Mouse (Mus musculus): ENCODE measurements around the gene Ddx31.
A peak's percentile ranks its signal among the peaks of the same experiment; 100 is the strongest.

Gene Ddx31

DNA sequence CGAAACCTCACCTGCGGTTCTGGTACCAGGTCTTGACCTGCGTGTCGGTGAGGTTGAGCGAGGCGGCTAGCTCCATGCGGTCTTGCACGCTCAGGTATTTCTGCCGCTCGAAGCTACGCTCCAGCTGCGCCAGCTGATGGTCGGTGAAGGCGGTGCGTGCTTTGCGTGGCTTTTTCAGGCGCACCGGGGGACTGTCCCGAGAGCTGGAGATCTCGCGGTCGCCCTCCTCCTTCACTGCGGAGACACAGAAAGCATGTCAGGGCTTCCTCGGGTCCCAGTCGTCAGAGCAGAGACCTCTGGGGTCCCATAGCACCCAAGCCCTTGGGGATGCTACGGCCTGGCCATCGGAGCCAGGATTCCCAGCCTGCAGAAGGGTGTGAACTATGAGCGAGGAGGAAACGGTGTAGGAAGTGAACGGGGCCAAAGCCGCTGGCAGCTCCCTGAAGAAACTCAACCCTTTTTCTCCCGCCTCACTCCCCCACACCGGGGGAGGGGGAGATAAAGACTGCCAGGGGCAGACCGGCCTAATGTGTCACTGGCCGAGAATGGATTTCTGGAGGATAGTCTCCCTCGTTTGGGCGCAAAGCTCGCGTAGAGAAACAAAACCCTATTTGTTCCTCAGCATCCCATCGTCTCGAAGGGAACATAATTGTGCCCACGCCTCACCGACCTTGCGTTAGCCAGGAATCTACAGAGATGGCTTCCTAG lies 71.3 kb downstream of the Ddx31 start:
- ATAC-seq (ENCODE audit: low TSS enrichment), result no peak

DNA sequence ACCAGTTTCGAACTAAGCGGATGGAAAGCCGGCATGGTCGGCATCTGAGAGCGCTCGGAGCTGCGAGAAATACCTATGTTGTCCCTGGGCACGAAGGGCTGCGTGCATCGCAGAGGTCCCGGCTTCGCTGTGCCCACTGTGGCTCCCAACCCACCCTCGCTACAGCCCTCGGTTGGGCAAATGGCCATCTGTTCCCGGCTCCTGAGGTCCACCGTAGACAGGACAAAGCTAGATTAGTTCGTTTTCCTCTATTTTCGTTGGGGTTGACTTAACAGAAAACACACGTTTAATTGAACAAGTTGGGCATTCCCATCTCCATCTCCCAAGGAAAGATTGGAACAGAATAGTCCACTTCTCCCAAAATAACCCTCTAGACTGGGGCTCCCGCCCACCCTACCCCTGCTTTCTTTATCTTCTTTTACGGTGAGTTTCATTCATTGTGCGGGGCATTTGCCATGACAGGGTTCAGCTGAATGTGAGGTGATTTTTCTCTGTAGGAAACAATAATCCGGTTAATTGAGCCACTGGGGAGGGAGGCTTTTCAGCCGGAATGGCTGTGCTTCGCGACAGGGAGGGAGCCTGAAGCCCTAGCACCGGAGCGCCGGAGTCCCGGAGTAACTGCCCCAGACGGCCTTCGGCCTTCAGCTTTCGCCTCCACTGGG lies 72.0 kb downstream of the Ddx31 start:
- no peak for ATAC-seq (ENCODE audit: low TSS enrichment)

- ATAC-seq (ENCODE audit: low TSS enrichment), result no peak
Observed at GRCm38 (mm10) chr2:28912961-28913360, 72.8 kb downstream of the Ddx31 start.

- ATAC-seq (ENCODE audit: low TSS enrichment), result no peak
Observed at GRCm38 (mm10) chr2:28914121-28914520, 73.9 kb downstream of the Ddx31 start.

- no peak for ATAC-seq (ENCODE audit: low TSS enrichment)
Observed at GRCm38 (mm10) chr2:28915104-28915738, 75.0 kb downstream of the Ddx31 start.

GRCm38 (mm10) chr2:28915768-28916512 lies 75.7 kb downstream of the Ddx31 start:
- ATAC-seq (ENCODE audit: low TSS enrichment), result no peak

DNA sequence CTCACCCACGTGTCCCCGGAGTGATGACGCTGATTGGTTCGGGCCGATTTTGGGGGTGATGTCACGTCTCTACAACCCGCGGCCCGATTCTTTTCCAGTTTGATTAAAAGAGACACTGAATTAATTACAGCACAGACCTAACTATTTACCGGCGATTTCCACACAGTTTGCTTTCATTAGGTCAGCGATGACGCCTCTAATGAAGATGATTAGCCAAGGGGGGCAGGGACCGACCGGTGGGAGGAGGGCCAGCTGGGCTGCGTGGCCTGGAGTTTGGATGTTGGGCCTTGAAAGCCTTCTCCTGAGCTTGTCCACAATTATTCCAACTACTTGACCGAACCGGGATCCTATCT lies 76.3 kb downstream of the Ddx31 start, which contains the start of gene Barhl1:
Gene Barhl1 (minus strand): TSS at position 156 of the 353 bp plus-strand sequence.
- no peak for ATAC-seq (ENCODE audit: low TSS enrichment)

DNA sequence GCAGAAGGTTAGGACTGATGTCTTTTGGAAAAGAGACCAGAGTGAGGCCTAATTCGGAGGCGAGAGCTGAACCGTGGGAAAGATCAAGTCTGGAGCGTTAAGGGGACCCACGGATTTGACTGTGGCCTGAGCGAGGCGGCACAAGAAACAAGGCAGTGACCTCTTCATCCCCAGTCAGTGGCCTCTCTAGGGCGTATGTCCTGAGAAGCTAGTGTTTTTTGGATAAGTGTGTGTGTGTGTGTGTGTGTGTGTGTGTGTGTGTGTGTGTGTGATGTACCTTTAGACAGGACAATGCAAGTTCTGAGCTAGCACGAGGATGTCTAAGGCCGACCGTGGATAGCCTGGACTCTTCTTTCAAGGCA lies 76.9 kb downstream of the Ddx31 start:
- ATAC-seq (ENCODE audit: low TSS enrichment), result no peak

- no peak for ATAC-seq (ENCODE audit: low TSS enrichment)
Observed at GRCm38 (mm10) chr2:28917518-28918361, 77.5 kb downstream of the Ddx31 start.

GRCm38 (mm10) chr2:28919001-28919400 lies 78.8 kb downstream of the Ddx31 start:
- no peak for ATAC-seq (ENCODE audit: low TSS enrichment)

DNA sequence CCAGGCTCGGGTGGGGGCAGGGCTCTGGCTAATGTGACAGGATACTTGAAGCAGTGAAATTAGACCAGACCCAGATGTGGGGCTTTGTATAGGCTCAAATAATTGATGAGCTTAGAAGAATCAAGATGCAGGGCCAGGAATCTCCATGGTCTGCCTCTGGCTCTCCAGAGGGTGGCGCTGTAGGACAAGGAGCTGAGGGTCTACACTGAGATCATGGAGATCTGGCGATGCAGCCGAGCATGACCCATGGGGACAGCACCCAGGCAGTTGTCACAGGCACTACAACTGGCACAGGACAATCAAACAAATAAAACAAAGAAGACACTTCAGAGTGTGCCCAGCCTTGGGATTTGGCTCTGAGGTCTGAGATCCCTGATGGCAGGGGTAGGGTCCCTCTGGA lies 83.7 kb downstream of the Ddx31 start:
- peak; percentile 72; the same call in 1 of the 2 replicates for ATAC-seq (ENCODE audit: low TSS enrichment)

GRCm38 (mm10) chr2:28930571-28930970 lies 90.4 kb downstream of the Ddx31 start:
- ATAC-seq (ENCODE audit: low TSS enrichment), result no peak

DNA sequence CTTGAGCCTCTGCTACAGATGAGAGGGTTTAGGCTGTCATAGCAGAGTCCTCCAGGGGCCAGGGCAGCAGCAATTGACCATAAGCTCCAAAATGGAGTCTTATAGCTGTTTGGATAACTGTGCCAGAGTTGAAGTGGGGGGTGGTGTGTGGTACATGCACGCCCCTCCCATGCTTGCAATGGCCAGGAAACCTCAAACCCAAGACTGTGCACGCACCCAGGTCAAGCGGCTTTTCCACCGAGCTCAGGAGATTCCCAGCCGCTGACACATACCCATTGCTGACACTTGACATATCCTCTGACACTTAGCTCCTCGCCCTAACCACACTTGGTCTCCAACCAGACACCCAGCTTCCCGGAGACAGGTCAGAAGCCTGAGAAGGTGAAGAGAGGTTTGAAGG lies 98.8 kb downstream of the Ddx31 start:
- no peak for ATAC-seq (ENCODE audit: low TSS enrichment)

DNA sequence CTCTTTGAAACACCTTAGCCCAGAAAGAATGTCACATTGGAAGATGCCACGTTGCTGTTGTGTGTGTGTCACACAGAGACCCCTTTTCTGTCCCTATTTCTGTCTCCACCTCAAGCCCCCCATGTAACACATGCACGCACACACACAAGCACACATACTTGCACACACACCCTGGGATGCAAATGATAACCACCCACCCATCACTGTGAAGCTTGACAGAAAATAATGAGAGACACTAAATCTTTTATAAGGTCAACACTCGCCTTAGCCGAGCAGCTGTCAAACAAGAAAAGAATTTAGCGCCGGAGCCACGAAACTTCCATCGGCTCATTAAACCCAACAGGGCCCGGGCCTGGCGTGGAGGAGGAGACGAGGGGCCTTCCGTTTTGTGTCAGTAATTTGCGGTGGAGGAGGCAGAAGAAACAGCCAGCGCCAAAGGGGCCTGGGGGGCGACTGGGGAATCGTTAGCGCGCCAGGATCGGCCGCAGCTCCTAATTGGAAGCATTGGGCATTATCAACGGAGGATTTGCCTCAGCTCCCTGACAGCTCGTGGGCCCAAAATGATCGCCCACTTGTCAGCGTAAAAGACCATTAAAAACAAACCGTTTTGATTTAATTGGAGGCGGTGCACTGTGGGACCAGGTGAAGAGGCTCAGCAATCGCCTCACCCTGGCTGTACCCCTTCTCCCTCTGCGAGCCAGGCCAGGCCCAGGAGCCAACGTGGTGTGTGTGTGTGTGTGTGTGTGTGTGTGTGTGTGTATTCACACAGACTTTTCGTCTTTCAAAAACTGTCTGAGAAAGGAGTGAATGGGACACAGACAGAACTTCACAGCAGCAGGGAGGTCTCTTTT lies 103.7 kb downstream of the Ddx31 start:
- no peak for ATAC-seq (ENCODE audit: low TSS enrichment)

GRCm38 (mm10) chr2:28945388-28945787 lies 105.2 kb downstream of the Ddx31 start:
- no peak for ATAC-seq (ENCODE audit: low TSS enrichment)

DNA sequence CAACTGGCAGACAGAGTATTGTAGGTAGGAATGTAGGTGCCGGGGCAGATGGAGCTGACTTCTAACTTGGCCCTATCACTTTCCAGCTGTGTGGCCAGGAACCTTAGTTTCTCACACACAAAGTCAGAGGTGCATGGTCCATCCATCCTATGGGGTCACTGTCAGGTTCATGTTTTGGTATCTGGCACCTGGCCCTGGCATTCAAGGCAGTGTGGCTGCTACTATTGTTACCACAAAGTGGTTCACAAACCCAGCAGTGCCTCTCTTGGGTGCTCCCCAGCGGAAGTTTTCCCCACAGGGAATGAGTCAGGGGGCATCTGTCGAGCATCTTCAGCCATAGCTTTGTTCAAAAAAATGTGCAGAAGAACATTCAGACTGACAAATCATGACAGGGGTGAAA lies 106.1 kb downstream of the Ddx31 start:
- no peak for ATAC-seq (ENCODE audit: low TSS enrichment)

DNA sequence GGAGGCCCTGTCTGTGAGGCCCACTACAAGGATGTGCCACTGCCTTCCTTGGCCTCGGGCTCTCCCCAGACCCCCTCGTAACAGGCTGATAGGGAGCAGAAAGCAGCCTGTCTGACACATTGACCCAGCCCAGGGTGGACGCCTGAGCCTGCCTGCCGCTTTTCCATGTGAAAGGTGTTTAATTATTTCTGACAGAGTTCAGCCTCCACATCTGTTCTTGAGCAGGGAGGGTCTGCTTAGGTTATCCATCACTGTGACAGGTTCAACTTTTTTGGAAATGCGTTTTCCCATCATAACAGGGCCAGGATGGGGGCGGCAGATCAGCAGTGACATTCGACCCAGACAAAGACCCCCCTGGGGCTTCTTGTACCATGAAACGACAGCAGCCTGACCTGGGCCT lies 112.8 kb downstream of the Ddx31 start:
- ATAC-seq (ENCODE audit: low TSS enrichment), result no peak

- ATAC-seq (ENCODE audit: low TSS enrichment), result no peak
Observed at GRCm38 (mm10) chr2:28954595-28954994, 114.4 kb downstream of the Ddx31 start.

All from frontal cortex, adult (tissue).